Mouse (Mus musculus) pancreas, adult 10 weeks (tissue): ENCODE measurements around the gene Pacsin3. TPM values are rescaled to one million over a fixed set of nuclear protein-coding genes. Genes with fewer than 3 reads are reported as not detected.

Source experiments
- polyA plus RNA-seq: library from polyadenylated mRNA; stranded (reverse); fragments of 350-450 nt; fragmentation: Illumina TruSeq; extraction: RNeasy Lipid Tissue Mini Kit (QIAGEN cat#74804); gene quantifications from one replicate; pipeline ENCODE4 v1.2.3, GENCODE M21; 2015; ENCODE audit warnings: low read depth, low replicate concordance; ENCODE audit not compliant: insufficient read depth

The Pacsin3 gene
- polyA plus RNA-seq = 9.1 TPM

GRCm38 (mm10) chr2:91255661-91256150 lies at the start of gene Pacsin3:
Gene Pacsin3, plus strand, starts transcription at chr2:91255954.

GRCm38 (mm10) chr2:91236601-91237510 lies 18.9 kb upstream of the Pacsin3 start, which contains the start of gene Ddb2:
Gene Ddb2, minus strand, starts transcription at chr2:91236982.

GRCm38 (mm10) chr2:91264711-91265681 lies 9.2 kb downstream of the Pacsin3 start, which contains the start of gene Arfgap2:
Gene Arfgap2, plus strand, starts transcription at chr2:91264974.

Other genes with a start within 250 kb of the Pacsin3 start
- gene Rapsn, start 220.3 kb upstream of the Pacsin3 start, polyA plus RNA-seq = not detected
- 33.6 TPM for gene Psmc3, start 201.9 kb upstream of the Pacsin3 start, polyA plus RNA-seq
- gene Slc39a13, start 185.5 kb upstream of the Pacsin3 start, polyA plus RNA-seq = 20.6 TPM
- gene Spi1, start 173.6 kb upstream of the Pacsin3 start, polyA plus RNA-seq = 1.9 TPM
- gene Mybpc3, start 137.8 kb upstream of the Pacsin3 start, polyA plus RNA-seq = not detected
- gene Madd, start 72.1 kb upstream of the Pacsin3 start, polyA plus RNA-seq = 16.6 TPM
- gene Nr1h3, start 53.1 kb upstream of the Pacsin3 start, polyA plus RNA-seq = 8.1 TPM
- gene Acp2, start 53.1 kb upstream of the Pacsin3 start, polyA plus RNA-seq = 6.4 TPM
- gene Ddb2, start 19.0 kb upstream of the Pacsin3 start, polyA plus RNA-seq = 7.0 TPM
- gene Arfgap2, start 9.0 kb downstream of the Pacsin3 start, polyA plus RNA-seq = 21.6 TPM
- 5.2 TPM for gene 1110051M20Rik, start 188.8 kb downstream of the Pacsin3 start, polyA plus RNA-seq
- 2.7 TPM for gene Lrp4, start 201.6 kb downstream of the Pacsin3 start, polyA plus RNA-seq